Comparison of ENCODE assay signal across 26 mouse cellular contexts in the genomic region with DNA sequence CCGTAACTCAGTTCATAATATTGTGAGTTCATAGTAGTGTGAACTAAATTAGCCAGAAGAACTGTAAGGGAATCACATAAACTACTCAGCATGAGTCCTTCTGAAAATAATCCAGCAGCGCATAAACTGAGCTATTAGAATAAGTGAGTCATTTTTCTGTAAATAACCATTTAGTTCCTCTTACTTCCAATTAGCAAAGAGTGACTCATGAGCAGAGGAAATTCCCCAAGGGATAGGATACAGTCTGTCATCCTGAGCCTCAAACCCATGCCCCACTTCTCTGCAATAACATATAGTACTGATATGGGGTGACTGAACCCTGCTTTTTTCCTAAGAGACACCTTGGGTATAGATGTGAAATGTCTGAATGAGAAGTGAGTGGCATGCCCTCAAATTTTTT. TPM values are rescaled to one million over a fixed set of nuclear protein-coding genes. Genes with fewer than 3 reads are reported as not detected.
DNase-seq lines count a peak whose midpoint lies in the region; ATAC-seq and TF ChIP-seq lines count a peak whose summit lies in the region.
"Had no signal": no experiment of that assay in that cellular context is flagged by ENCODE, and none has a peak within 500 bp of the region (broad histone marks: within the 10 kb centered on the region; RNA-seq: fewer than 3 reads in every experiment).

No protein-coding gene starts in this region.

- H3K9me3 ChIP-seq in neural tube, embryonic 15.5 days (replicated peaks), result no peaks in the 10 kb centered on the region
- H3K9me3 ChIP-seq: embryonic facial prominence, embryonic 12.5 days; limb, embryonic 10.5 days had no signal

- H3K27me3 ChIP-seq in neural tube, embryonic 15.5 days (replicated peaks), result no peaks in the 10 kb centered on the region
- H3K27me3 ChIP-seq: embryonic facial prominence, embryonic 12.5 days had no signal

- no peak overlapping the region for H3K4me3 ChIP-seq in layer of hippocampus, adult 2 months
- H3K4me3 ChIP-seq in bone marrow macrophage, adult 2 months (ENCODE audit: insufficient read depth, low read length), result no peak overlapping the region
- no peak overlapping the region for H3K4me3 ChIP-seq in neural tube, embryonic 15.5 days (replicated peaks)
- H3K4me3 ChIP-seq: embryonic facial prominence, embryonic 12.5 days; heart, adult 2 months; limb, embryonic 10.5 days had no signal

- 35% methylated on average over 2 of the region's 2 CpGs for WGBS in neural tube, embryonic 15.5 days

- DNase-seq in cerebellum, adult 18-20 months, result no peak
- no peak for DNase-seq in layer of hippocampus, adult 2 months (ENCODE audit: low spot score in 2 of 2)
- DNase-seq in layer of hippocampus, adult 11-12 months (ENCODE audit: low spot score), result no peak
- no peak for DNase-seq in layer of hippocampus, adult 9-10 months (ENCODE audit: low spot score)
- no peak for DNase-seq in thymus, postnatal 4 days
- DNase-seq: gastrocnemius, postnatal 14 days; heart, adult 2 months; kidney, adult 2 months; lung, embryonic 14.5 days; midbrain, embryonic 14.5 days; right cerebral cortex, postnatal 14 days had no signal

- H3K36me3 ChIP-seq in neural tube, embryonic 15.5 days, result no peaks in the 10 kb centered on the region
- H3K36me3 ChIP-seq: limb, embryonic 10.5 days had no signal

- peak overlapping the region; percentile 40 for H3K27ac ChIP-seq in layer of hippocampus, adult 2 months
- peak overlapping the region; percentile 66 for H3K27ac ChIP-seq in bone marrow macrophage, adult 2 months (ENCODE audit: insufficient read depth, low read depth, low read length)
- peak overlapping the region; percentile 30; the same call in 1 of the 2 replicates for H3K27ac ChIP-seq in neural tube, embryonic 15.5 days (replicated peaks)
- H3K27ac ChIP-seq: embryonic facial prominence, embryonic 12.5 days; heart, adult 2 months; limb, embryonic 10.5 days had no signal

- TF ChIP-seq POLR2A in bone marrow macrophage, adult 2 months (IDR thresholded peaks at IDR 0.05; ENCODE audit: borderline replicate concordance, low read depth, low read length), result no peak

- H3K9ac ChIP-seq in neural tube, embryonic 15.5 days (replicated peaks), result no peak overlapping the region
- H3K9ac ChIP-seq: embryonic facial prominence, embryonic 12.5 days; lung, embryonic 14.5 days had no signal

- no peak overlapping the region for H3K4me2 ChIP-seq in neural tube, embryonic 15.5 days
- H3K4me2 ChIP-seq: embryonic facial prominence, embryonic 12.5 days; liver, embryonic 11.5 days; lung, embryonic 14.5 days had no signal

- peaks cover 22% of the 10 kb centered on the region for H3K4me1 ChIP-seq in bone marrow macrophage, adult 2 months (ENCODE audit: control insufficient read depth, insufficient read depth, low read length)
- H3K4me1 ChIP-seq in neural tube, embryonic 15.5 days, result no peaks in the 10 kb centered on the region
- H3K4me1 ChIP-seq: embryonic facial prominence, embryonic 12.5 days; limb, embryonic 10.5 days had no signal

- TF ChIP-seq CTCF in layer of hippocampus, adult 2 months (conservative IDR thresholded peaks at IDR 0.05), result no peak
- no peak for TF ChIP-seq CTCF in bone marrow macrophage, adult 2 months (IDR thresholded peaks at IDR 0.05; ENCODE audit: low read depth, low read length)

- ATAC-seq in cerebellum, adult (ENCODE audit: insufficient number of reproducible peaks, low FRiP score, low TSS enrichment), result peak; percentile 45; the same call in 1 of the 2 replicates
- no peak; the same call in 1 of the 2 replicates for ATAC-seq in neural tube, embryonic 15.5 days (ENCODE audit: low FRiP score)

RNA-seq across cellular contexts. Expression of gene Gm11146, which starts 0.7 kb away (rescaled TPM):
- not detected for total RNA-seq in layer of hippocampus, adult 2 months (2021)
- not detected in 2 replicates for polyA plus RNA-seq in bone marrow macrophage, adult 2 months (2012; ENCODE audit: insufficient read depth, insufficient read length, missing spikeins)
- polyA plus RNA-seq in neural tube, embryonic 15.5 days (2015; fragmentation: Nextera tagmentation; extraction: Ambion mirVana), result not detected in 2 replicates
- total RNA-seq: common myeloid progenitor, adult 5-6 weeks; gastrocnemius, postnatal 14 days; heart, adult 2 months; left cerebral cortex, adult 18-20 months; megakaryocyte progenitor cell, adult 5-6 weeks had no signal
- polyA plus RNA-seq: cerebellum, adult 2 months; embryonic facial prominence, embryonic 12.5 days; frontal cortex, adult 2 months; heart, adult 2 months; heart, embryonic 16.5 days; kidney, adult 2 months; large intestine, adult 2 months; limb, embryonic 10.5 days; liver, embryonic 11.5 days; lung, embryonic 14.5 days; midbrain, embryonic 14.5 days; testis, adult 2 months; urinary bladder, adult 2 months had no signal
